Mouse (Mus musculus): ENCODE data around the gene Cpa1. TPM values are rescaled to one million over a fixed set of nuclear protein-coding genes. Genes with fewer than 3 reads are reported as not detected.

Gene Cpa1
- polyA plus RNA-seq (2015; fragmentation: Nextera tagmentation; extraction: Ambion mirVana), result 1.3 and 1.5 TPM in 2 replicates

GRCm38 (mm10) chr6:30638674-30639268, at the start of gene Cpa1:
Gene Cpa1, plus strand, starts transcription at chr6:30639218.
- ATAC-seq (ENCODE audit: low FRiP score, low TSS enrichment), result no peak
- TF ChIP-seq CTCF (IDR thresholded peaks at IDR 0.05; ENCODE audit: low read depth) (no peak), EP300 (optimal IDR thresholded peaks at IDR 0.05) (no peak)
- Histone ChIP-seq H3K4me2 (replicated peaks; ENCODE audit: low read depth) (no peak within 1 kb of the TSS), H3K9ac (ENCODE audit: low read length) (no peak within 1 kb of the TSS), H3K27ac (replicated peaks) (no peak within 1 kb of the TSS), H3K36me3 (ENCODE audit: control insufficient read depth, insufficient read depth, low read length) (no peaks in the 10 kb centered on the region), H3K4me3 (ENCODE audit: low read depth, low read length) (no peak within 1 kb of the TSS), H3K4me1 (replicated peaks; ENCODE audit: control insufficient read depth, insufficient read depth) (no peaks in the 10 kb centered on the region), H3K9me3 (ENCODE audit: control insufficient read depth, low read length) (no peaks in the 10 kb centered on the region), H3K27me3 (ENCODE audit: control insufficient read depth, insufficient read depth, low read length) (no peaks in the 10 kb centered on the region)
- no peak for DNase-seq (ENCODE audit: low spot score)
- 71% methylated on average over 5 of the region's 5 CpGs for WGBS

- no peak overlapping the region for H3K4me2 ChIP-seq (replicated peaks; ENCODE audit: low read depth)
- no peaks in the 10 kb centered on the region for H3K36me3 ChIP-seq (ENCODE audit: control insufficient read depth, insufficient read depth, low read length)
- WGBS, result 30% methylated on average over 2 of the region's 2 CpGs
- no peaks in the 10 kb centered on the region for H3K27me3 ChIP-seq (ENCODE audit: control insufficient read depth, insufficient read depth, low read length)
- no peak overlapping the region for H3K27ac ChIP-seq (replicated peaks)
- DNase-seq (ENCODE audit: low spot score) (no peak), ATAC-seq (ENCODE audit: low FRiP score, low TSS enrichment) (no peak)
- no peaks in the 10 kb centered on the region for H3K9me3 ChIP-seq (ENCODE audit: control insufficient read depth, low read length)
- TF ChIP-seq CTCF (IDR thresholded peaks at IDR 0.05; ENCODE audit: low read depth), result no peak
- no peak for TF ChIP-seq EP300 (optimal IDR thresholded peaks at IDR 0.05)
- no peak overlapping the region for H3K4me3 ChIP-seq (ENCODE audit: low read depth, low read length)
- no peaks in the 10 kb centered on the region for H3K4me1 ChIP-seq (replicated peaks; ENCODE audit: control insufficient read depth, insufficient read depth)
- no peak overlapping the region for H3K9ac ChIP-seq (ENCODE audit: low read length)
Measured at GRCm38 (mm10) chr6:30589819-30590218, 49.2 kb upstream of the Cpa1 start.

GRCm38 (mm10) chr6:30591851-30592404, 47.1 kb upstream of the Cpa1 start:
- no peaks in the 10 kb centered on the region for H3K27me3 ChIP-seq (ENCODE audit: control insufficient read depth, insufficient read depth, low read length)
- no peak for TF ChIP-seq CTCF (IDR thresholded peaks at IDR 0.05; ENCODE audit: low read depth)
- no peak for TF ChIP-seq EP300 (optimal IDR thresholded peaks at IDR 0.05)
- no peak for ATAC-seq (ENCODE audit: low FRiP score, low TSS enrichment)
- DNase-seq (ENCODE audit: low spot score), result no peak
- H3K4me3 ChIP-seq (ENCODE audit: low read depth, low read length), result no peak overlapping the region
- no peak overlapping the region for H3K4me2 ChIP-seq (replicated peaks; ENCODE audit: low read depth)
- no peak overlapping the region for H3K27ac ChIP-seq (replicated peaks)
- H3K9ac ChIP-seq (ENCODE audit: low read length), result no peak overlapping the region
- no peaks in the 10 kb centered on the region for H3K36me3 ChIP-seq (ENCODE audit: control insufficient read depth, insufficient read depth, low read length)
- H3K4me1 ChIP-seq (replicated peaks; ENCODE audit: control insufficient read depth, insufficient read depth), result no peaks in the 10 kb centered on the region
- 53% methylated on average over 5 of the region's 5 CpGs for WGBS
- H3K9me3 ChIP-seq (ENCODE audit: control insufficient read depth, low read length), result no peaks in the 10 kb centered on the region

- no peak for ATAC-seq (ENCODE audit: low FRiP score, low TSS enrichment)
- Histone ChIP-seq H3K27ac (replicated peaks) (no peak overlapping the region), H3K9me3 (ENCODE audit: control insufficient read depth, low read length) (no peaks in the 10 kb centered on the region), H3K4me2 (replicated peaks; ENCODE audit: low read depth) (no peak overlapping the region), H3K9ac (ENCODE audit: low read length) (no peak overlapping the region), H3K4me1 (replicated peaks; ENCODE audit: control insufficient read depth, insufficient read depth) (no peaks in the 10 kb centered on the region), H3K4me3 (ENCODE audit: low read depth, low read length) (no peak overlapping the region), H3K27me3 (ENCODE audit: control insufficient read depth, insufficient read depth, low read length) (no peaks in the 10 kb centered on the region), H3K36me3 (ENCODE audit: control insufficient read depth, insufficient read depth, low read length) (no peaks in the 10 kb centered on the region)
- no peak for DNase-seq (ENCODE audit: low spot score)
- no peak for TF ChIP-seq CTCF (IDR thresholded peaks at IDR 0.05; ENCODE audit: low read depth)
- no peak for TF ChIP-seq EP300 (optimal IDR thresholded peaks at IDR 0.05)
- WGBS, result 81% methylated on average over 10 of the region's 10 CpGs
Measured at GRCm38 (mm10) chr6:30592417-30592974, 46.5 kb upstream of the Cpa1 start.

GRCm38 (mm10) chr6:30594364-30594763, 44.7 kb upstream of the Cpa1 start:
- Histone ChIP-seq H3K36me3 (ENCODE audit: control insufficient read depth, insufficient read depth, low read length) (no peaks in the 10 kb centered on the region), H3K4me2 (replicated peaks; ENCODE audit: low read depth) (no peak overlapping the region), H3K9ac (ENCODE audit: low read length) (no peak overlapping the region), H3K9me3 (ENCODE audit: control insufficient read depth, low read length) (no peaks in the 10 kb centered on the region), H3K27me3 (ENCODE audit: control insufficient read depth, insufficient read depth, low read length) (no peaks in the 10 kb centered on the region), H3K27ac (replicated peaks) (no peak overlapping the region), H3K4me1 (replicated peaks; ENCODE audit: control insufficient read depth, insufficient read depth) (no peaks in the 10 kb centered on the region), H3K4me3 (ENCODE audit: low read depth, low read length) (no peak overlapping the region)
- TF ChIP-seq EP300 (optimal IDR thresholded peaks at IDR 0.05) (no peak), CTCF (IDR thresholded peaks at IDR 0.05; ENCODE audit: low read depth) (no peak)
- ATAC-seq (ENCODE audit: low FRiP score, low TSS enrichment) (no peak), DNase-seq (ENCODE audit: low spot score) (no peak)
- 63% methylated on average over 7 of the region's 7 CpGs for WGBS

- no peak for TF ChIP-seq CTCF (IDR thresholded peaks at IDR 0.05; ENCODE audit: low read depth)
- no peak for TF ChIP-seq EP300 (optimal IDR thresholded peaks at IDR 0.05)
Measured at GRCm38 (mm10) chr6:30596230-30596898, 42.7 kb upstream of the Cpa1 start.

More at GRCm38 (mm10) chr6:30596230-30596898, 42.7 kb upstream of the Cpa1 start:
- H3K4me2 ChIP-seq (replicated peaks; ENCODE audit: low read depth), result no peak overlapping the region
- no peak overlapping the region for H3K9ac ChIP-seq (ENCODE audit: low read length)
- H3K4me1 ChIP-seq (replicated peaks; ENCODE audit: control insufficient read depth, insufficient read depth), result no peaks in the 10 kb centered on the region
- DNase-seq (ENCODE audit: low spot score) (no peak), ATAC-seq (ENCODE audit: low FRiP score, low TSS enrichment) (no peak)
- H3K9me3 ChIP-seq (ENCODE audit: control insufficient read depth, low read length), result no peaks in the 10 kb centered on the region
- no peak overlapping the region for H3K4me3 ChIP-seq (ENCODE audit: low read depth, low read length)
- WGBS, result 76% methylated on average over 8 of the region's 8 CpGs
- no peak overlapping the region for H3K27ac ChIP-seq (replicated peaks)
- no peaks in the 10 kb centered on the region for H3K27me3 ChIP-seq (ENCODE audit: control insufficient read depth, insufficient read depth, low read length)
- H3K36me3 ChIP-seq (ENCODE audit: control insufficient read depth, insufficient read depth, low read length), result no peaks in the 10 kb centered on the region
